Mouse (Mus musculus) lung, adult 18-20 months (tissue): ENCODE results near the gene Foxc2.
"Not testable (repeated sequence)": the region's sequence is repeated elsewhere in the genome, so short reads cannot be mapped to it uniquely, and the experiment has no call there.

Experiments used
- DNase-seq, 2 experiments: peaks; one replicate each; pipeline ENCODE4 v3.0.0; 2022; ENCODE audit warnings: mixed read lengths in 2 of 2

The Foxc2 gene

DNA sequence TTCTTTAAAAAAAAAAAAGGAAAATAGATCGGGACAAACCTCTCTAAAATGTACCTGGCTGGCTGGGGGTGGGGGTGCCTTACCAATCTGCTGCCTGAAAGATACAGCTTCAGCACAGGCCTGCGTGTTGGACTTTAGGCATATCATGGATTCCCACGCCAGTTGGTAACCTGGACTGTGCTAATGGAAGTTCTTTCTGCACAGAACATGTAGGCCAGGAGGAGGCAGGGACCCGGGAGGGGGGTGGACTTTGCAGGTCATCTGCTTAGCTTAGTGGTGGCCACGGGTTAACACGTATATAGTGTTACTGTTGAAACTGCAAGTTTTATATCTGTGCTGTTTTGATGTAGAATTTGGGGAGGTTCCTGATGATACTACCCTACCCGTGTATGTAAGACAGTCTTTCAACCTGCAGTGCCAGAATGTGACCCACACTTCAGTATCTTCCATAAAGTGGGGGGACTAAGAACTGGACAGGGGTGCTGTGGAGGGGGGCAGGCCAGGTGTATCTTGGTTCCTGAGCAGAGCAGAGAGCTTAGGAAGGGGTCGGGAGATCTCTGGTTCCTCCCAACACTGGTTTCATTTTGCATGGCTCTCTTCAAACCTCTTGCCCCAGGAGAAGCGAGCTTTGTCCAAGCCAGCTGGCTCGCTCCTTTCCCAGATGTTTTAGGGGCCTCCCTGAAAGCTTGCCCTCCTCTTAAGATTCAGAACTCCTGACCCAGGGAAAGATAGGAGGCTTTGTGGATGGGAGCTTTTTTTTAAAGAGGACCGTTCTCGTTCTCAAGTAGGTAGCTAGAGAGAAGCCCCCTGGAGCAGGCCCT lies 3.9 kb downstream of the Foxc2 start:
- no peak for DNase-seq

DNA sequence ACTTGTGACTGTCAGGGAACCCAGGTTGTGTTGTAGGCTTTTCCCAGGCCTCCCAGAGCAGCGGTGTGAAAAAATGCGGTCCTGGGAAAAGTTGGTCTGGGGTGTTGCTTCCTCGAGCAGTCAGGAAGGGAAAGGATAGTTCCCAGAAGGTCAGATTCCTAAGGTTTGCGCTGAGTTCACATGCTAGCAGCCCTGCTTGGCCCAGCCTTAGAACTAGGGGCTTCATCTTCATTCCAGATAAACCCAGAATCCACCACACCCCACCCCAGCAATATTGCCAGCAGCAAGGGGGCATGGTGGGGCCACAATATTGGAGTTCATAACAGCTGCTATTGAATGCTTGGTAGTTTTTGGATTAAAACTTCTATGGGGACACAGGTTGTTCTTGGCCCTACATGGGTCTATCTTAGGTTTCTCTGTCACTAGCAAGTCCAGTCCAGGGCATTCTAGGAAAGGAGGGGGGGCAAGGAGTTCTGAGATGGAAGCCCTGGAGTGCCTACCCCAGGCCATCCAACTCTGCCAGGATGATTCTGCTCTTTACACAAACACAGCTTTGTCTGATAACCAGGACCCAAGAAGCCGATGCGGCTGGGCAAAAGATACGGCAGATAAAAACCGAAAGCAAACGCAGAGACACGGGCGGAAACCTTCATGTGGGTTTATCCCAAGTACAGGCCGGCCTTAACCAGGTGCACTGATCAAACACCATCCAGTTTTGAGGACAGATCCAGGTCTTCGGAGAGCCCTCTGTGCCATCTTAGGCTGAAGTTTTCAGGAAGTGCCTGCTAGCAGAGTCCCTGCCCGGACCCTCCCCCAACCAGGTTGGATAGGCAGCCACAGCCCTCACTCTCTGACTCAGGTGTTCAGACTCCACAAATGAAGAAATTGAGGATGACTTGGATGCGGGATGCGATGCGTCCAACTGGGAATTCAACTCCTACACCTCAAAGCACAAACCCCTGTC lies 4.8 kb downstream of the Foxc2 start:
- no peak for DNase-seq

DNA sequence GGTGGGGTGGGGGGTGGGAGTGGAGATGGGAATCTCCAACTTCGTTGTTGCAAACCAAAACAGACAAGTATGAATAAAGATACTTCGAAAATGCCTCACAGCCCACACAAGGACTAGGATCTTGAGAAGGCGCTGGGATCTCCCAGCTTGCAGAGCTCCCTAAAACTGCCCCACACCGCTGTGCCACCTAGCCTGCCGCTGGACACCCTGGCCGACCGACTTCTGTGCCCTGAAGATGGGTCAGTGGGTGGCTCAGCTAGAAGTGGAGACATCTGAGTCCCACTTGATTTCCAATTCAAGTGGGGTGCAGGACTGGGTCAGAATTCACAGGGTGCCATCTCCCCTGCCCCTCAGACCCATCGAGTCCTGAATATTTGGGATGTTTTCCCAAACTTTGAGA lies 5.7 kb downstream of the Foxc2 start:
- no peak for DNase-seq

DNA sequence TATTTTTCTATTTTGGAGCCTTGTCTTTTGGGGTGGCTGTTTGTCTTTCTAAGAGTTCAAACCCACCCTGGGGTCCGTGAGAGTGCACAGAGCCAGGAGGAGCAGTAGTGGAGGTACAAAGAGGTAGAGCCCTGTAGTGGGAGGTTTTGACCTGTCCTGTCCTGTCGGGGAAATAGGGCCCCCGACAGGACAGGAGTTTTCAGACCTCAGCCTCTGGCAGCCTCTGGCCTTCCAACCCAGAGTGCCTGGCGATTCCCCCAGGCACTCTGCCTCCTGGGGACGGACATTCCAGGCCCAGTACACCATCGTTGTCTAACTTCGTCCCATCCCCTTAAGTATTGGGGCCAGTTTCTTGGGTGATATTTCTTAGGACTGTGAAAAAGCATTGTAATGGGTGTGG lies 6.4 kb downstream of the Foxc2 start:
- no peak for DNase-seq

DNA sequence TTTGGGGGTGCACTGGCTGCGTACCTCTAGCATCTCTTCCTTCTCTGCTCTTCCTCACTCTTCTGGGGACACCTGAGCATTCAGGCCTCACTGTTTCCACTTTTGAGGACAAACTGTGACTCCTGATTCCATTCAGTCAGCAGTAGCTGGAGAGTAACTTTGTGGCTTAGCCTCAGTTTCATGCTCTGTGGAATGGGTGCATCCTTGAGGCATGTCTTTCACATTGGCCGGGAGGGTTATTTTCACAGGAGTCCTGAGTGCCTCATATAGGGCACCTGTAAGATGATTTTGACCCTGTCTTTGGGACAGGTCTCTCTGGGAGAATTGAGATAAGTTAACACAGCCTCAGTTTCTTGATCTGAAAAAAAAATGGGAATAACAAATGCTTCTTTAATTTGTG lies 7.1 kb downstream of the Foxc2 start:
- no peak for DNase-seq

DNA sequence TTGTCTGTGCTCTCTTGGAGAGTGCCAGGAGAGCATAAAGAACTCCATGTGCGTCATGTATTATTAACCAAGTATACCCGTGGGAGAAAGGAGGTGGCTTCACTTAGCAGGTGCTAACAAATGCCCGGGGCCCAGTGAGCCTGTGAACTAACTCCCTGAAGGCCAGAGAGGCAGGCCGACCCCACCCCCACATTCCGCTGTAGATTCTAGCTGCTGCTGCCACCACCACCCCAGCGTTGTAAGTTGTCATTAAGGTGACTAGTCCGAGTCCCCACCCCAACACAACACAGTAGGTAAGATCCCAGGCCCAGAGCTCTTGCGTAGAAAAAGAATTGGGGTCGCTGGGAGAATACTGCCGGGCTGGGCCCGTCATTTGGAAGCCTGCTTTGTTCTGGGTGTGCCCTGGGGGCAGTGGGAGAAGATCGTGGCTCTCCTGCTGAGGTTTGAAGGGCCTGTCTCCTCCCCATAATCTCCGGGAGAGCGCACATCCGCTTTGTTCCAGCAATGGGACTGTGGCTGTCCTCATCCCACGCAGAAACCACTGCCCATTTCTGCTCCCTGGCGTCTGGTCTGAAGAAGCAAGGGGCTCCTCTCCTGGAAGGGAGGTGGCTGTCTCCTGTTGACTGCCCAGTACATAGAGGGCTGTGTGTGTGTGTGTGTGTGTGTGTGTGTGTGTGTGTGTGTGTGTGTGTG lies 8.7 kb downstream of the Foxc2 start:
- DNase-seq: no peak

DNA sequence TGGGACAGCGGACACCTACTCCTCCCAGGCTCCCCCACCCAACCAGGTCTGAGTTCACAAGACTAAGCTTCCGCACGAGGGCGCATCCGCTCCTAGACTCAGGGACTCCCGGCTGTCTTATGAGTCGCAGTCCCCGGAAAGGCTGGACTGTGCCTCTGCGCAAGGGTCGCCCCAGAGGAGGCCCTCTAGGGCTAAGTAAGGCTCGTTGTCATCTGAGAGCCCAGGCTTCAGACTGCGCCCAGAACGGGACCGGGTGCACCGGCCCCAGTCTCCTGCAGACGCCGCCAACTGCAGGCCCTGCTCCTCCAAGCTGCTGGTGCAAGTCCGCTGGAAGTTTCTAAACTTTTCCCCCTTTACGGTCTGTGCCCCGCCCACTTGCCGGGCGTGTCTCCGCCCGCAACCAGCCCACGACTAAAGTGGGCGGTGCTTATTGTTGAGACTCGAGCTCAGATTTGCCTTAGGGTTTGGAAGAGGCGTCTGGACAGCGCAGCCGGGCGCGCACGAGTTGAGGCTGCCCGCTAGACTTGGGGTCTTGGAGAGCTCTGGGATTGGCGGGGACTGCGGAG lies 9.4 kb downstream of the Foxc2 start:
- DNase-seq: peak; percentile 67

DNA sequence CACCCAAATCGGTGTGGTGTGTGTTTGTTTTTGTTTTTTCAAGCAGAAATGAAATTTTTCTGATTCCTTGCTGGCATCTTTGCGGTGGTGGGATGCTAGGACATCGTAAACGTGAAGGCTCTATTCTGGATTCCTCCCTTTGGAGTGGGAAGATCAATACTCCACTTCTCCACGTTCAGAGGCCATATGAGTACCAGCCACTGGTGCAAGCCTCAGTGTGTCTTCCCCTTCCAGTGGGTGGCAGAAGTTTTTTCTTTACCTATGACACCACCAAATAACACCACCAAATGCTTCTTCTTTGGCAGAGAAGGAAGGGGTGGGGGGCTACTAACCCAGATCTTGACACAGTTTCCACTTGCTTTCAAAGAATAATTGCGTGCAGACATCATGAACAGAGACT lies 10.2 kb downstream of the Foxc2 start:
- DNase-seq: no peak

DNA sequence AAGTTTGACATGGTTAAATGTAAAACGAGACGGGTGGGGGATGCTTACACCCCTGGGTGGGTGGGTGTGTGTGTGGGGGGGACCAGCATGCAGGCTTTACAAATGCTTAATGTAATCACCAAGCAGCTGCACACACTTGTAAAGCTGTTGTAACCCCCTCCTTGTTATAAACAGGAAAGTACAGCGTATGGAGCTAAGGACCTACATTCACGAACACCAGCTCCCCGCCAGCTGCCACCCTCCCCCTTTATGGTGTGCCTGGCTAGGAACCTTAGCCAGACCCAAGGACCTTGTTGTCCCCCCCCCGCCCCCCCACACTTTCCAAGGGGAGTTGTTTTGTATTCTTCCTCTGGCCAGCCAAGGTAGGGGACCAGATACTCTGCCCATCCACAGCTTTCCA lies 10.7 kb downstream of the Foxc2 start:
- DNase-seq: no peak

DNA sequence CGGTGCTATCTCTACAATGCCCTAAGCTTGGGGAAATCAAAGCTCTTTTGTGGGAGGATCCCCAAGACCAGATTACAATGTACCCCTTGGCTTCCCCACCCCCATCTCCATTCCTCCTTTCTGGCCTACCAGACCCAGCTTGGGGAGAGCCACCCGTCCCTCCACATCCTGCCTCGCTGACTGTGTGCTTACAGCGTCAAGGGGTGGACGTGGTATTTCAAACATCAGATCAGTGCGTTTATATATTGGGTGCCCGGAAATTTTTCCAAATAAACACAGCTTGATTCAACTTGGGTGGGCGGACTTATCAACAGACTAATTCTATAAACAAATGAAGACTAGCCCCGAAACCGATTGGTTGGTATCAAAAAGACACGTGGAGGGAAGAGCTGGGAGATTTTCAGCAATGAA lies 11.3 kb downstream of the Foxc2 start:
- peak in 1 of 2 experiments; percentile 54 for DNase-seq

DNA sequence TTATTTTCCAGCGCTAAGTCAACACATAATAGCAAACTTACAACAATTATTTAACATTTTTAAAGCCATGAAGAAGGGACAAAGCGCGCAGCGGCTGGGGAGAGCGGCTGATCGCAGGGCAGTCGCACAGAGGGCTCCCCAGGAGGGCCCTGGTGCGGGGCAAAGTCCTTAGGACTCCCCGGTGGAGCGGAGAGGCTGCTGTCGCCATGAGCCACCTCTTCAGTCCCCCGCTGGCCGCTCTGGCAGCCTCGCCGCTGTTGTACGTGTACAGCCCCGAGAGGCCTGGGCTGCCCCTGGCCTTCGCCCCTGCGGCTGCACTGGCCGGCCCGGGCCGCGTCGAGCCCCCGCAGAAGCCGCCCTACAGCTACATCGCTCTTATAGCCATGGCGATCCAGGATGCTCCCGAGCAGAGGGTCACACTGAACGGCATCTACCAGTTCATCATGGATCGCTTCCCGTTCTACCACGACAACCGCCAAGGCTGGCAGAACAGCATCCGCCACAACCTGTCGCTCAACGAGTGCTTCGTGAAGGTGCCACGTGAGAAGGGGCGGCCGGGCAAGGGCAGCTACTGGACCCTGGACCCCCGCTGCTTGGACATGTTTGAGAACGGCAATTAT lies 11.9 kb downstream of the Foxc2 start, which contains the start of gene Foxl1:
Gene Foxl1 (plus strand): TSS at position 185 of the 620 bp plus-strand sequence.
- no peak for DNase-seq

DNA sequence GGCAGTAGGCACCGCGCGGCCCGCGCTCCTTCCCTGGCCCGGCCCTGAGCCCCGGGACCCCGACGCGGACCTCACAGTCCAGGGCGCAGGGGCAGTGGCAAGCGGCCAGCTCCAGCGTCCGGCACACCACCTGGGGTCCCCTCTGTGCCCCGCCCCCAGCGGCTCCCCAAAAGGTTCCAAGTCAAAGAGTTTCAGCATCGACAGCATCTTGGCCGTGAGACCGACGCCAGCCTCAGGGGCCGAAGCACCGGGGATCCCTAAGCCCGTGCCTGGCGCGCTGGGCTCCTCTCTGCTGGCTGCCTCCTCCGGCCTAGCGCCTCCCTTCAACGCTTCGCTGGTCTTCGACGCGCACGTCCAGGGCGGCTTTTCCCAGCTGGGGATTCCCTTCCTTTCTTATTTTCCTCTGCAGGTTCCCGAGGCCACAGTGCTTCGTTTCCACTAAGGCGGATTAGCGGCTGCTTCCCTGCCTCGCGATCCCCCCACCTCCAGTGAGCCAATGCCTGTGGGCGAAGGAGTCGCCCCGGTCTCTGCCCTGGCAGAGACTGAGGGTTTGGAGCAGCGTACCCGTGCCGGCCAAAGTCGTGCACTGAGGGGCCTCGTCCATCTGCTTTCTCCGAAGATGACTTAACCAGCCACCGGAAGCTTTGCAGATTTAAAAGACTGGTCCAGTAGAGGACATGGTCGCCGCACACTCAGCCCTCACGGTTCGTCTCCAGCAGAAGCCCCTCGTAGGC lies 12.7 kb downstream of the Foxc2 start:
- no peak for DNase-seq

DNA sequence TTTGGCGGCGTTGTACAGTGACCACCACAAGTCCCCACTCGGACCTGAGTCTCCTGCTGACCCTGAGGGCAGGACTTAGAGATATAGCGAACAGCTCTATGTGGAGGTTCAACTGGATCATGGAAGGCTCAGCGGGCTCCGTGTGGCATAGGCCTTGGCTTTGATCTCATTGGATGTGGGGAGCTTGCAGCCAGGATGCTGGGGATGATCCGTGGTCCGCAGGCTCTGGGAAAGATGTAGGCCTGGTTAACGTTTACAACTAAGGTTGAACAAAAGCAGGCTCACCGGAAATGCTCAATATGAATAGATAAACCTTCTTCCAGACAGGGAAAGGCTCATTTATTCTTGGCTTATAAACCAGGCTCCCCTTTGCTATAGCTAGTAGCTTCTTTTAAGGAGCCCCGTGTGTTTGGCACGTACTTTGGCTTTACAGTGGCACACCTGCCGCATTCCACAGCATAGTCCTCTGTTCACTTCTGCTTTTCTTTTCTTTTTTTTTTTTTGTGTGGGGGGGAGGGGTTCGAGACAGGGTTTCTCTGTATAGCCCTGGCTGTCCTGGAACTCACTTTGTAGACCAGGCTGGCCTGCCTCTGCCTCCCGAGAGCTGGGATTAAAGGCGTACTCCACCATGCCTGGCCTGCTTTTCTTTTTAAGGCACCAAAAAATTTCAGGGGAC lies 13.4 kb downstream of the Foxc2 start:
- DNase-seq: no peak

DNA sequence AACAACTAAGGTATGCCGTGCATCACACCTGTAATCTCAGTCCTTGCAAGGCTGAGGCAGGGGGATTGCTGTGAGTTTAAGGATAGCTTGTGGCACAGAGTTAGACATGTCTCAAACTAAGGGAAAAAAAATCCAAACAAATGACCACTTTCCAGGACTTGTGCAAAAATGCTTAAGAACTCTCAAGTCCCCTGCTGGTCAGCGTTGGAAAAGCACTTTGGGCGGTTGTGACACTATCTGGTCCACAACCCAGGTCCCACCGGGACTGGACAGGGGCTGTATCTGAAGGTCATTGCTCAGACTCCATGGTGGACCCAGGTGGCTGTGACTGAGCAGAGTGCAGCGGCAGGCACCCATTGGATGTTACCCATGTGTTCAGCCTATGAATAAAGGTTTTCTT lies 14.6 kb downstream of the Foxc2 start:
- no peak for DNase-seq

DNA sequence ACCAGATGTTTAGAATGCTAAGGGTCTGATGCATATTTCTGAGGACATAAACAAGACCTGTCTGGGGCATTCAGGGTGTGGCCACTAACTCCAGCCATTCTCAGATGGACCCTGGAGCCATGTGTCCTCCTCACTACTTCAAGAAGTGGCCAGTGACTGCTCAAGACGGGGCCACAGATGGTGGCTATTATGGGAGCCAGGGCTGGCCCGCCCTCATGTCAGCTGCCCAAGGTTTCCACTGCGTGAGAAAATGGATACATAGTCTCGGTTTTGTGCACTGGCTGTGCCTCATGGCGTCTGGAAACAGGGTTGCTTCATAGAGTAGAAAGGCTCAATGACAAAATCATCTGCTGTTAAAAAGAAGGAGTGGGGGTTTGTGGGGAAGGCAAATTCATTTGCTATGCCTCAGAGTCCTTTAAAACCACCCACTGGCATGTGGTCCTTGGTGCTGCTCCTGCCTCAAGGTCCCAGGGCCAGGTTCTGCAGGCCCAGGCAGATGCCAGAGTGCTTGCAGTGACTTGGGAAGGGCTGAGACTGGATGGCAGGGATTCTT lies 17.1 kb downstream of the Foxc2 start:
- DNase-seq: no peak

DNA sequence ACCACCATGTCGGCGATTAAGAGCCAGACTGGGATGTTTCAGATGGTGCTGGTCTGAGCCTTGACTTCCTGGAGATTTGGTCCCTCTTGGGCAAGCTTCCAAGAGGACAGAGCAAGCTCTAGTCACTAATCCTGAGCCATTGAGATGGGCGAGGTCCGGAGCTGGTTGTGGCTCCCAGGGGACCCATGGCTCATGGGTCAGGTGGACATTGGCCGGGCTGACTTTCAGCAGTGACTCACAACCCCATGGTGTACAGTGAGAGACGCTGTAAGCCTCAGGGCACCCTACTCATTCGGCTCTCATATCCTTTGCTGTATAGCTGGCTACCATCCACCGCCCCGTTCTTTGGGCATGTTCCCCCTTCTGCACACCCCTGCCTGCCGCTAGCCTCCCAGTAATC lies 18.1 kb downstream of the Foxc2 start:
- DNase-seq: no peak

DNA sequence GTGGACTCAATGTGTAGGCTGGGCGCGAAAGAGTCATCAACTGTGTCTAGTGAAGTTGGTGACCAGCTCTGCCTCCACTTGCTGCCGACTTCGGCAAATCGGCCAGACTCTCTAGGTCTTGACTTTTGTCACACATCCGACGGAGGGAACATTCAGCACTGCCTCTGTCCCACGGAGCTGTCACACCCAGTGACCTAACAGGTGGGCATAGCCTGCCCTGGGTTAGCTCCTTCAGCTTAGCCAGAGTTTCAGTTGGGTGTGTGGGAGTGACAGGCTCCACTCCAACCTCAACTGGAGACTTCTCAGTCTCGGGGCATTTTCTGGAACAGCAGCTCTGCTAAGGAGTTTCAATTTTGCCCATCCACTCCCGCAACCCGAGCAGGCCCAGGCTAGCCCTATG lies 18.5 kb downstream of the Foxc2 start:
- no peak for DNase-seq

DNA sequence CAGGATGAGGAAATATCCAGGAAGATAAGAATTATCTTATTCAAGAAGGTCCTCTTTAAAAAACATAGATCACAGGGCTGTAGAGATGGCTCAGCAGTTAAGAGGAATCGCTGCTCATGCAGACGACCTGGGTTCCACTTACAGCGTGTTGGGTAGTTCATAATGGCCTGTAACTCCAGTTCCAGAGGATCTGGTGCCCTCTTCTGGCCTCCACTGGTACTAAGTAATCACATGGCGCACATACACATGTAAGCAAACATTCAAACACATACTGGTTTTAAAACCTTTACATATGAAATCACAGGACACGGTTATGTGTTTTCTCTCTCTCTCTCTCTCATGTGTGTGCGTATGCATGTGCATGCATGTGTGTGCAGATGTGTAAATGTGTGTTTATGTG lies 20.9 kb downstream of the Foxc2 start:
- no peak for DNase-seq

DNA sequence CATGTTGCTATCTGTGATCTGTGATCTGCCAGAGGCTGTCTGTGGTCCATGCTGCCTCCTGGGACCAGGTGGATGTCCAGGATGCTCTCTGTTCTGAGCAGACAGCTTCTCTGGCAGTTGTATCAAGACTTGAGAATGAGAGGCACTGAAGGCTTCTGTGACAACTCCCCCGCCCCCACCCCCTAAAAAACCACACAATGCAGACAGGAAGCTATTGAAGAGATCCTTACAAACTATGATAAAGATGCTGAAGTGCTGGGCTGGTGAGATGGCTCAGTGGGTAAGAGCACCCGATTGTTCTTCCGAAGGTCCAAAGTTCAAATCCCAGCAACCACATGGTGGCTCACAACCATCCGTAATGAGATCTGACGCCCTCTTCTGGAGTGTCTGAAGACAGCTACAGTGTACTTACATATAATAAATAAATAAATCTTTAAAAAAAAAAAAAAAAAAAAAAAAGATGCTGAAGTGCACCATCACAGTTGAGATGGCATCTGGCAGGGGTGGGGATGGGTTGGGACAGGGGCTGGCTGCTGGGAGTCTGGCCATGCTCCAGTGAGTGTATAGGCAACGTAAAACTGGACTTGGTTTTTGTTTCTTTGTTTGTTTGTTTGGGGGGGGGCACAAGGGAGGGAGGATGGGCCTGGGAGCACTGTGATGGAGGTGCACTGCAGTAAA lies 29.6 kb downstream of the Foxc2 start:
- DNase-seq: not testable (repeated sequence)

DNA sequence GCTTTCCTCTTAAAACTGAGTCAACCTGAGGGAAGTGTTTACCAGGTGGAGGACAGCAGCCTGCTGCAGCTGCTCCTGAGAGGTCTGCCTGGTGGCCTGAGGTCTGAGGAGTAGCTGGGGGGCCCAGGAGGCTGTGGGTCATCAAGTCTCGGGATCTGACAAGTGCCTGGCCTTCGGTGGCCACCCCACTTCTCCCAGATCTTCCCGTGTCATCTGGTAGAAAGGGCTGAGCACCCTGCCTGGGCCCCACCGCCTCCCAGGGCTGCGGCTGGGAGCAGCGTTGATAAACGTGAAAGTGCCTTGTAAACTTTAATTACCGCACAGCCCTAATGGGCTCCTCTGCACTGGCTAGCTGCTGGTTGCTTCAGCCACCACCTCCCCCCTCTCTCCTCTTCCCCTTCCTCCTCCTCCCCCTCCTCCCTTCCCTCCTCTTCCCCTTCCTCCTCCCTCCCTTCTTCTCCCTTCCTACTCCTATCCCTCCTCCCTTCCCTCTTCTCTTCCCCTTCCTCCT lies 32.7 kb downstream of the Foxc2 start:
- no peak for DNase-seq
